16 mouse cellular contexts compared by ENCODE assay signal in genomic region chr5:96308645-96309044, GRCm38 (mm10).
DNase-seq lines count a peak whose midpoint lies in the region; ATAC-seq lines count a peak whose summit lies in the region.
"Had no signal": no experiment of that assay in that cellular context is flagged by ENCODE, and none has a peak within 500 bp of the region (broad histone marks: within the 10 kb centered on the region; RNA-seq: fewer than 3 reads in every experiment).

No protein-coding gene starts in this region.

- H3K4me2 ChIP-seq in forebrain, embryonic 14.5 days (ENCODE audit: low read length): no peak overlapping the region
- H3K4me2 ChIP-seq in forebrain, embryonic 16.5 days (ENCODE audit: low read length): no peak overlapping the region
- no peak overlapping the region for H3K4me2 ChIP-seq in hindbrain, embryonic 16.5 days (ENCODE audit: low read length)
- no peak overlapping the region for H3K4me2 ChIP-seq in hindbrain, embryonic 12.5 days (replicated peaks)
- H3K4me2 ChIP-seq in midbrain, embryonic 14.5 days (ENCODE audit: low read length): peak overlapping the region; percentile 10; the same call in 1 of the 2 replicates
- H3K4me2 ChIP-seq: embryonic facial prominence, embryonic 13.5 days had no signal

- no peak overlapping the region for H3K27ac ChIP-seq in forebrain, embryonic 14.5 days (ENCODE audit: low read depth, low read length)
- no peak overlapping the region for H3K27ac ChIP-seq in forebrain, embryonic 16.5 days (ENCODE audit: low read length)
- no peak overlapping the region for H3K27ac ChIP-seq in hindbrain, embryonic 16.5 days (ENCODE audit: low read depth, low read length)
- no peak overlapping the region for H3K27ac ChIP-seq in hindbrain, embryonic 12.5 days
- H3K27ac ChIP-seq in midbrain, embryonic 14.5 days (replicated peaks; ENCODE audit: low read depth, low read length): no peak overlapping the region
- H3K27ac ChIP-seq in midbrain, embryonic 10.5 days (replicated peaks): no peak overlapping the region
- H3K27ac ChIP-seq: embryonic facial prominence, embryonic 13.5 days had no signal

- H3K4me3 ChIP-seq in forebrain, embryonic 14.5 days (ENCODE audit: low read depth, low read length): no peak overlapping the region
- H3K4me3 ChIP-seq in forebrain, embryonic 16.5 days (replicated peaks; ENCODE audit: low read length): no peak overlapping the region
- no peak overlapping the region for H3K4me3 ChIP-seq in hindbrain, embryonic 16.5 days (ENCODE audit: low read length)
- no peak overlapping the region for H3K4me3 ChIP-seq in hindbrain, embryonic 12.5 days
- no peak overlapping the region for H3K4me3 ChIP-seq in midbrain, embryonic 14.5 days (replicated peaks; ENCODE audit: low read depth, low read length)
- no peak overlapping the region for H3K4me3 ChIP-seq in midbrain, embryonic 10.5 days
- H3K4me3 ChIP-seq: embryonic facial prominence, embryonic 13.5 days had no signal

- H3K9me3 ChIP-seq in forebrain, embryonic 14.5 days (replicated peaks; ENCODE audit: control insufficient read depth, low read length): no peaks in the 10 kb centered on the region
- no peaks in the 10 kb centered on the region for H3K9me3 ChIP-seq in forebrain, embryonic 16.5 days (ENCODE audit: control insufficient read depth, low read length)
- H3K9me3 ChIP-seq in hindbrain, embryonic 16.5 days (ENCODE audit: control insufficient read depth, low read length): no peaks in the 10 kb centered on the region
- H3K9me3 ChIP-seq in hindbrain, embryonic 12.5 days (replicated peaks): no peaks in the 10 kb centered on the region
- H3K9me3 ChIP-seq in midbrain, embryonic 14.5 days (ENCODE audit: control insufficient read depth, low read length): no peaks in the 10 kb centered on the region
- H3K9me3 ChIP-seq in midbrain, embryonic 10.5 days (replicated peaks): no peaks in the 10 kb centered on the region
- H3K9me3 ChIP-seq: embryonic facial prominence, embryonic 13.5 days had no signal

- no peaks in the 10 kb centered on the region for H3K27me3 ChIP-seq in forebrain, embryonic 14.5 days (replicated peaks; ENCODE audit: control insufficient read depth, insufficient read depth, low read length)
- H3K27me3 ChIP-seq in forebrain, embryonic 16.5 days (replicated peaks; ENCODE audit: control insufficient read depth, insufficient read depth, low read length): no peaks in the 10 kb centered on the region
- no peaks in the 10 kb centered on the region for H3K27me3 ChIP-seq in hindbrain, embryonic 16.5 days (replicated peaks; ENCODE audit: control insufficient read depth, insufficient read depth, low read length)
- H3K27me3 ChIP-seq in hindbrain, embryonic 12.5 days: no peaks in the 10 kb centered on the region
- H3K27me3 ChIP-seq in midbrain, embryonic 14.5 days (ENCODE audit: control insufficient read depth, insufficient read depth, low read length): no peaks in the 10 kb centered on the region
- H3K27me3 ChIP-seq in midbrain, embryonic 10.5 days (ENCODE audit: low read depth, poor library complexity, severe bottlenecking): no peaks in the 10 kb centered on the region
- H3K27me3 ChIP-seq: embryonic facial prominence, embryonic 13.5 days had no signal

- 24% methylated on average over 5 of the region's 5 CpGs for WGBS in forebrain, embryonic 14.5 days
- 24% methylated on average over 5 of the region's 5 CpGs for WGBS in forebrain, embryonic 16.5 days
- 39% methylated on average over 5 of the region's 5 CpGs for WGBS in hindbrain, embryonic 16.5 days
- WGBS in hindbrain, embryonic 12.5 days: 60% methylated on average over 5 of the region's 5 CpGs
- 26% methylated on average over 5 of the region's 5 CpGs for WGBS in midbrain, embryonic 14.5 days
- 68% methylated on average over 5 of the region's 5 CpGs for WGBS in midbrain, embryonic 10.5 days

- H3K9ac ChIP-seq in forebrain, embryonic 14.5 days (ENCODE audit: low read length): no peak overlapping the region
- no peak overlapping the region for H3K9ac ChIP-seq in forebrain, embryonic 16.5 days (replicated peaks; ENCODE audit: low read depth, low read length)
- H3K9ac ChIP-seq in hindbrain, embryonic 16.5 days (ENCODE audit: low read depth, low read length): no peak overlapping the region
- no peak overlapping the region for H3K9ac ChIP-seq in hindbrain, embryonic 12.5 days
- no peak overlapping the region for H3K9ac ChIP-seq in midbrain, embryonic 14.5 days (replicated peaks; ENCODE audit: low read length)
- H3K9ac ChIP-seq: embryonic facial prominence, embryonic 13.5 days had no signal

- ATAC-seq in forebrain, embryonic 14.5 days: peak; percentile 57; the same call in 1 of the 2 replicates
- ATAC-seq in forebrain, embryonic 16.5 days: no peak
- peak; percentile 53; the same call in 1 of the 2 replicates for ATAC-seq in hindbrain, embryonic 16.5 days
- no peak for ATAC-seq in hindbrain, embryonic 12.5 days (ENCODE audit: low FRiP score)
- no peak for ATAC-seq in midbrain, embryonic 14.5 days (ENCODE audit: low FRiP score, low TSS enrichment)
- ATAC-seq: intestine, embryonic 16.5 days; lung, postnatal 0 days had no signal

- H3K36me3 ChIP-seq in forebrain, embryonic 14.5 days (ENCODE audit: control insufficient read depth, insufficient read depth, low read length): no peaks in the 10 kb centered on the region
- no peaks in the 10 kb centered on the region for H3K36me3 ChIP-seq in forebrain, embryonic 16.5 days (ENCODE audit: control insufficient read depth, insufficient read depth)
- H3K36me3 ChIP-seq in hindbrain, embryonic 16.5 days (ENCODE audit: control insufficient read depth, insufficient read depth, low read length): no peaks in the 10 kb centered on the region
- H3K36me3 ChIP-seq in hindbrain, embryonic 12.5 days: no peaks in the 10 kb centered on the region
- no peaks in the 10 kb centered on the region for H3K36me3 ChIP-seq in midbrain, embryonic 14.5 days (ENCODE audit: control insufficient read depth, insufficient read depth, low read length)
- no peaks in the 10 kb centered on the region for H3K36me3 ChIP-seq in midbrain, embryonic 10.5 days
- H3K36me3 ChIP-seq: embryonic facial prominence, embryonic 13.5 days had no signal

- peaks cover 3% of the 10 kb centered on the region; the same call in 1 of the 2 replicates for H3K4me1 ChIP-seq in forebrain, embryonic 14.5 days (ENCODE audit: control insufficient read depth, insufficient read depth, low read length)
- peaks cover 6% of the 10 kb centered on the region for H3K4me1 ChIP-seq in forebrain, embryonic 16.5 days (replicated peaks; ENCODE audit: control insufficient read depth, insufficient read depth, low read length)
- no peaks in the 10 kb centered on the region for H3K4me1 ChIP-seq in hindbrain, embryonic 16.5 days (ENCODE audit: control insufficient read depth, insufficient read depth, low read depth, low read length)
- H3K4me1 ChIP-seq in hindbrain, embryonic 12.5 days: no peaks in the 10 kb centered on the region
- H3K4me1 ChIP-seq in midbrain, embryonic 14.5 days (ENCODE audit: control insufficient read depth, insufficient read depth, low read length): 0 out of 2 replicates have a peak, but pooled peaks cover 6% of the 10 kb centered on the region
- peaks cover 7% of the 10 kb centered on the region for H3K4me1 ChIP-seq in midbrain, embryonic 10.5 days

- DNase-seq in forebrain, embryonic 14.5 days (ENCODE audit: low spot score): peak; percentile 42
- DNase-seq in midbrain, embryonic 14.5 days: peak; percentile 48
- no peak for DNase-seq in midbrain, embryonic 10.5 days (ENCODE audit: low spot score)
- peak; percentile 77 for DNase-seq in retina, postnatal 1 day
- no peak for DNase-seq in embryo, embryonic 10.5 days (ENCODE audit: low spot score)
- DNase-seq: adrenal gland, postnatal 25 days; cerebellum, adult 8-10 months; heart, postnatal 4 days; right cerebral cortex, adult 18-20 months; thymus, postnatal 25 days had no signal

Comparison
In these comparisons a context has a peak if more than half of its experiments do, and no peak if none do; other contexts are left out.
1. ATAC-seq: peak in forebrain, embryonic 14.5 days (single experiment) and hindbrain, embryonic 16.5 days (single experiment); none in forebrain, embryonic 16.5 days (single experiment), hindbrain, embryonic 12.5 days (single experiment) and midbrain, embryonic 14.5 days (single experiment).
2. DNase-seq: peak in forebrain, embryonic 14.5 days (single experiment), midbrain, embryonic 14.5 days (single experiment) and retina, postnatal 1 day (single experiment); none in midbrain, embryonic 10.5 days (single experiment) and embryo, embryonic 10.5 days (single experiment).